Mouse (Mus musculus) right cerebral cortex, postnatal 25 days (tissue): ENCODE measurements around the gene Chst15.
A peak's percentile ranks its signal among the peaks of the same experiment; 100 is the strongest.

Source experiments
- DNase-seq: peaks from one replicate; pipeline ENCODE4 v3.0.0; 2022

Chst15 gene

GRCm38 (mm10) chr7:132317036-132317541 is at the start of gene Chst15:
Gene Chst15 (minus strand): TSS chr7:132317228.
- DNase-seq: peak; percentile 68

GRCm38 (mm10) chr7:132365703-132366384 is 48.8 kb upstream of the Chst15 start:
- no peak for DNase-seq

DNA sequence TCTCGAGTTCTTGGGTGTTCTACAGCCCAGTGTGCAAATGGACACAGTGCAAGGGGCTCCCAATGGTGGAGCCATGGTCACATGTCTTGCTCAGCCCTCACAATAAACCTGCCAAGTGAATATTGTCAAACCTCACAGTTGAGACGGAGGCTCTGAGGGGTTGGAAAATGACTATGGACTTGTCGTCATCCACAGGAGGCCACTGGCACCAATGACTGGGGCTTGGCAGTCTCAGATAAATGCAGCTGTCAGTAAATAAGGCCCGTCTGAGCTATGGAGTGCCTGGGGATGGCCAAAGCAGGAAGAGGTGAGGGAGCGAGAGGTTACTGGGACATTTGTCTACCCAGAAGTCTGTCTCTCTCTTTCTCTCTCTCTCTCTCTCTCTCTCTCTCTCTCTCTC is 48.1 kb upstream of the Chst15 start:
- no peak for DNase-seq

- no peak for DNase-seq
Measured at GRCm38 (mm10) chr7:132364506-132364905, 47.5 kb upstream of the Chst15 start.

DNA sequence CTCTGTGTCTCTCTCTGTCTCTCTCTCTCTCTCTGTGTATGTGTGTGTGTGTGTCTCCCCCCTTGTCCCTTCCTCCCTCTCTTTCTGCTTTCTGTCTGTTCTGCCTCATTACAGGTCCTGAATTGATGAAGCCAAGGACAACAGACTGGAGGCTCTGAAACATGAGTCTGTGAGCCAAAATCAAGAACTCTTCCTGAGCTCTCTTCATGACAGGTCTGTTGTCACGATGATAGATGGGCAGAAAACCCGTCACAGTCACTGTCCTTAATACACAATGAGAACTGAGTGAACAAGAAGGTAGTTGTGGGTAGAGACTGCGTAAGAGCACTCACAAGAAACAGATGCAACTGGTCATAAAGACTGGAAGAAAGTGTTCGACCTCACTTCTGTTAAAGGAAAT is 43.3 kb upstream of the Chst15 start:
- no peak for DNase-seq

DNA sequence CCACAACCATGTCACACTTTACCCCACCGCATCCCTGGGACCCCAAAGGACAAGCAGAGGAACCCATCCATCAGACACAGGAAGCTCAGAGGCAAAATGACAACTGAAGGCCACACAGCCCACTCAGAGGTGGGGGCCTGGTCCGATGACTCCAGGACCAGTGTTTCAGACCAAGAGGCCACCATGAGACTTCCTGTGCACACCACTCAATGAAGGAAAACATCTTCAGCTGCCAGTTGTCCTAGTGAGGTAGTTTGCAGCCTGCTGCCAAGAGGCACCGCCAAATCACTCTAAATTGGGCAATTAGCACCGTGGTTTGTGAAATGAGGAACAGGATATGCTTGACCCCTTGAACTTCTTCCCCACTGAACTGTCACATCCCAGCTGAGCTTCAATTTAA is 41.7 kb upstream of the Chst15 start:
- no peak for DNase-seq

- no peak for DNase-seq
Measured at GRCm38 (mm10) chr7:132358250-132358649, 41.2 kb upstream of the Chst15 start.

DNA sequence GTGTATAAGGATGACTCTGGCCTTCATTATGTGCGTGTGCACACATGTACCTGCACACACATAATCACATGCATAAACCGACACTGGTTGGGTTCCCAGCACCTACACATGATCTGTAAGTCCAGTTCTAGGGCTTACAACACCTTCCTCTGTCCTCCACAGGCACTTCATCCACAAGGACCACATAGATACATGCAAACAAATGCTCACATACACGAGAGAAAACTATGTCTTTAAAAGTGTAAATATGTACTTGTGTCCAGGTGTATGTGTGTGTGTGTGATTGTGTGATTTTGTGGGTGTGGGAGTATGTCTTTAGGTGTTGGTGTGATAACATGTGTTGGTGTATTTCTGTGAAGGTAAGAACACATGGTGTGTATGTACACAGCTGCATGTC is 40.8 kb upstream of the Chst15 start:
- DNase-seq: no peak

DNA sequence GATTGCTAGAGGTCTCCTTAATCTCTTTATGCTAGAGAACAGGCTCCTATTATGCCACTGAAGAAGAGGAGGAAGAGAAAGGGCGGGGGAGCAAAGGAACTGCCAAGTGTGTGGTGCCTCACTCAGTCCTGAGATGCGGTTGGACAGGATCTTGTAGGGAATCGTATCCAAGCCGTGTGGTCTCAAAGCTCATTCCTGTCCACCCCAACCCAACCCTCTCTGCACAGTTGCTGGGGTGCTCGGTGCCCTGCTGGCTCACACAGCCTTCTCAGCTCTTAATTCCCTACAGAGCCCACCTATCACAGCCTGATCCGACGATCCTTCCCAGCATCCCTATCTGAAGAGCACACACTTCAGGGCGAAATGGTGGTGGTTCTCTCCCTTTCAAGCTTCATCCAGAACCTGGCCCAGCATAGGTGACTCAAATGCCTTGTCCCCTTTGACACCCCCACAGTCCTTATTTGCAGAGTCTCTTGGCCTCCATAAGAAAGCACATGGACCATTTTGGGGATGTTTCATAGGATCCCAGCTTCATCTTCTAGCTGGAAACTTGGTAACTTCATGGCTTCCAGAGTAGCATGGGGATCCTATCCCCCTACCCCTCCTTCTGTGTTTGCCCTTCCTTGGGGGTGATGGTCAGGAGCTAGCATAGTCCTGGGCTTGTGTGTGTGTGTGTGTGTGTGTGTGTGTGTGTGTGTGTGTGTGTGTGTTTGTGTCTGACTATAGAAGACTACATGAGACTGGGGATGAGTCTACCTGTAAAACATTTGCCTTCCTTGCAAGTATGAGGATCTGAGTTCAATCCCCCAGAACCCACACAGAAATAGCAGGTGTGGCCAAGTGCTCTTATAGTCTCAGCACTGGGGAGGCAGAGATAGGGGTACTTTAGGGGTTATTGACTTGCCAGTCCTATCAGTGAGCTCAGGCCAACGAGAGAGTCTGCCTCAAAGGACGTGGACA is 40.1 kb upstream of the Chst15 start:
- no peak for DNase-seq

DNA sequence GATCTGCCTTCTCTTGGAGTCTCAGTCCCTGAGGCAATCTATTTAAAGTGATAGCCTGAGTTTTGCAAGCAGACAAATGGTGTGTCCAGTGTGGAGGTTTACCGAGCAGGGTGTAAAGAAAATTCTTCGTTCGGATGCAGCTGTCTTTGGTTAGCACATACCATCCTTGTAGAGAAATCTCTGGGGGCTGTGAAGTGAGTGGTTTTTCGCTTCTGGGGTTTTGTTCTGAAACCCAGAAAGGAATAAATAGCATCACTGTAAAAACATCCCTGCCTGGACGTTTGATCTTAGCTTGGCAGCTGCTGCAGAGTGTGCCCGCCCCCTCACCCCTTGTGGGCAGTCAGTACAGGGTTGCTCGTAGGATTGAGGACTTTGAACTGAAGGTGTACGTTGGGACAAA is 39.2 kb upstream of the Chst15 start:
- DNase-seq: no peak

DNA sequence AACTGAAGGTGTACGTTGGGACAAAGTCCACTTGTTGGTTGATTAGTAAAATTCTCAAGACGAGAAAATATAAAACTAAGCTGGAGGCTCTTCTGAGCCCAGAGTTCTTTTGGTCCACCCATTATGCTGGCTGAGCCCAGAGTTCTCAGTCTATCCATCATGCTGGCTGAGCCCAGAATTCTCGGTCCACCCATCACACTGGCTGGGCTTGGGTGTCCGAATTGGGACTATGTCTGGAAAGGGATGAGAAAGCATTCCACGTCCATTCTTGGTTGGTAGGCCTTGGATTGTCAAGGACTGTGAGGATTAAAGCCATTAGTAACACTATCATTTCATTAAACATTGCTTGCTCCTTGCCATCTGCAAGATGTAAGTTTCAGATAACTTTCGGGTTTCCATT is 38.7 kb upstream of the Chst15 start:
- no peak for DNase-seq

DNA sequence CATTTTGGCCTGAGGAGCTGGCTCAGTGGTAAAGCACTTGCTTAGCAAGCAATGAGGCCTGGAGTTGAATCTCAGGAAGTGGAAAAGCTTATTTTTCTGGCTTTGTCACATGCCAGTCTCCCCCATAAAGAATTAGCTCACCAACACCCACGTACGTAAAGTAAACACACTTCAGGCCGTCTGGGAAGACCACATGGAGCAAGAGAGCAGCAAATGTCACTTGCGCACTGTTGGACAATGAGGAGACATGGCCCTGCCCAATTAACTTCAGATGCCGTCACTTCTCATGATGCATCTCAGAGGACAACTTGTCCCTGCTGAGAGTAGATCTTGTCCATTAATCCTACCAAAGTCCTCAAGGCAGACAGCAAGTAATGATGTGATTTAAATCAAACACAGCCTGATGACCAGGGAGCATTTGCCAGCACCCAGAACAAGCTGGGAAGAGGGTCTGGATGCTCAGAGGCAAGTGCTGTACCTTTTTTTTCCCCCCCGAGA is 32.1 kb upstream of the Chst15 start:
- no peak for DNase-seq

- no peak for DNase-seq
Measured at GRCm38 (mm10) chr7:132347273-132348045, 30.4 kb upstream of the Chst15 start.

- no peak for DNase-seq
Measured at GRCm38 (mm10) chr7:132345526-132346070, 28.6 kb upstream of the Chst15 start.

- no peak for DNase-seq
Measured at GRCm38 (mm10) chr7:132344606-132345005, 27.6 kb upstream of the Chst15 start.

GRCm38 (mm10) chr7:132343900-132344299 is 26.9 kb upstream of the Chst15 start:
- DNase-seq: no peak

GRCm38 (mm10) chr7:132343146-132343545 is 26.1 kb upstream of the Chst15 start:
- DNase-seq: no peak

DNA sequence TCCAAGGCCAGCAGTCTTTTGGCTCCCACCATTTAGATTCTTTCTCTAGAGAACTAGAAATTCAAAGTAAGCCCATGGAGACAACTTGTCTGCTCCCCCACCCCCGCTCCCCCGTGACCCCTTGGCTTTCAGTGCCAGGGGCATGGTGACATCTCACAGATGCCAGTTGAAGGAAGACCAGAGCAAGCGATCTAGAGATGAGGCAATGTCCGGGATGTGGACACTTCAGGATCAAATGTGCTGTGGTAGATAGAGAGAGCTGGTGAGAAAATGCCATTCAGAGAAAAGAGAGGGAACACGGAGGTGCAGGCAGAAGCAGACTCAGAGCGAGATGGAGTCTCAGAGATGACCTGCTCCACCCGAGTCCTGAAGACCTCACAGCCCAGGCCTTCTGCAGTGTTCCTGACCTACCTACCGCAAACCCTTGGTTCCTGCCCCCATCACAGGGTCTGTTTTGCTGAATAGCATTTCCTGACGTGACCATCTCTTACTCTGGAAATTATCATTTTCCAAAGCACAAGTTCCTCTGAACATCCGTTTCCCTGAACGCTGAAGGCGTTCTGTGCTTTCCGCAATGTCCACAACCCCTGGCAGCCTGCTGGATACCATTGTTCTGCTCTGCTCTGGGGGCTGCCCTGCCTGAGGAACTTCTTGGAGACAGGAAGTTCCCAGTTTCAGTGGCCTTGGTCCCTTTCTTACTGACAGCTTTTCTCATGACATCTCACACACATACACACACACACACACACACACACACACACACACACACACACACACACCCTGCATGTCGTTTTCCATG is 22.2 kb upstream of the Chst15 start:
- DNase-seq: no peak

GRCm38 (mm10) chr7:132338350-132338749 is 21.3 kb upstream of the Chst15 start:
- DNase-seq: no peak

- no peak for DNase-seq
Measured at GRCm38 (mm10) chr7:132337268-132337917, 20.4 kb upstream of the Chst15 start.

DNA sequence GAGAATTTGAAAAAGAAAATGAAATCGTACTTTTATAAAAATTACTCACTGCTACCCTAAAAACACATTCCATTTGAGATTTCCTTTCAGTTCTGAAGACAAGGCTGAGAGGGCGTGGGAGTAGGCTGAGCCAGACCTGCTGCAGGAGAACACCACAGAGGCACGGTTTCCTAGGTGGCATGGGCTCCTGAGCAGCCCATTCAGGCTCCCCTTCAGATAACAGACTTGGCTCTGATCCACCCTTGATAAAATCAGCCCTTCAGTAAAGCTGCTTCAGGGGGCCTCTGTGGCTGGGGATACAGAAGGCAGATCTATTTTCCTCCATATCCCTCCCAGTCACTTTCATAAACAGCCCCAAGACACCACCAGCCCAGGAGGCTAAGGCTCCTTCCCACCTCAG is 19.8 kb upstream of the Chst15 start:
- peak; percentile 28 for DNase-seq
